Mouse (Mus musculus) liver, embryonic 12.5 days (tissue): ENCODE results near the gene Ddx54. TPM values are rescaled to one million over a fixed set of nuclear protein-coding genes. Genes with fewer than 3 reads are reported as not detected.

Source experiments
- ATAC-seq: fragments of 200-750 bp; cut with Nextera tagmentation; 2 replicates; pipeline ENCODE4 v1.8.0; 2017; ENCODE audit warnings: moderate number of reproducible peaks, mild to moderate bottlenecking, moderate library complexity
- H3K27ac ChIP-seq: fragments of 300-500 bp; sonication (generic); 2 replicates; pipeline ENCODE4 v1.5.1; 2016; ENCODE audit warnings: mild to moderate bottlenecking
- H3K27me3 ChIP-seq: fragments of 300-500 bp; sonication (generic); replicated peaks from 2 replicates; pipeline ENCODE4 v1.6.1; 2016; ENCODE audit warnings: mild to moderate bottlenecking, moderate library complexity
- H3K36me3 ChIP-seq: fragments of 300-500 bp; sonication (generic); 2 replicates; pipeline ENCODE4 v1.6.1; 2016; ENCODE audit warnings: mild to moderate bottlenecking, moderate library complexity
- H3K4me1 ChIP-seq: fragments of 300-500 bp; sonication (generic); 2 replicates; pipeline ENCODE4 v1.6.1; 2016
- H3K4me2 ChIP-seq: fragments of 300-500 bp; sonication (generic); 2 replicates; pipeline ENCODE4 v1.6.1; 2016; ENCODE audit warnings: mild to moderate bottlenecking, moderate library complexity
- H3K4me3 ChIP-seq: fragments of 300-500 bp; sonication (generic); 2 replicates; pipeline ENCODE4 v1.5.1; 2016; ENCODE audit warnings: mild to moderate bottlenecking, moderate library complexity
- H3K9ac ChIP-seq: fragments of 300-500 bp; sonication (generic); 2 replicates; pipeline ENCODE4 v1.6.1; 2016; ENCODE audit warnings: mild to moderate bottlenecking, moderate library complexity
- H3K9me3 ChIP-seq: fragments of 300-500 bp; sonication (generic); replicated peaks from 2 replicates; pipeline ENCODE4 v1.6.1; 2016; ENCODE audit warnings: mild to moderate bottlenecking, moderate library complexity
- WGBS: fragments of 180-500 bp; shearing (Covaris S2); methylation state at CpG from one replicate; pipeline ENCODE4 v1.1.7; 2016; ENCODE audit not compliant: insufficient replicate concordance; 5-methylcytosine and 5-hydroxymethylcytosine counted together
- polyA plus RNA-seq: library from polyadenylated mRNA; unstranded; fragments of >200 nt; fragmentation: Nextera tagmentation; extraction: Ambion mirVana; gene quantifications from 2 replicates; pipeline ENCODE4 v1.2.1, GENCODE M21; 2016

Gene Ddx54
- polyA plus RNA-seq, 1 experiment from 2014 or later: 36.3 TPM

- H3K4me1 ChIP-seq: peaks cover 73% of the 10 kb centered on the region
- 6% methylated on average over 17 of the region's 17 CpGs for WGBS
These were observed 25.6 kb upstream of the Ddx54 start for GRCm38 (mm10) chr5:120586741-120587615.

GRCm38 (mm10) chr5:120587616-120587926 is 25.0 kb upstream of the Ddx54 start:
- Histone ChIP-seq H3K4me2 (peak overlapping the region; percentile 80), H3K36me3 (peaks cover 29% of the 10 kb centered on the region), H3K9me3 (peaks cover 8% of the 10 kb centered on the region; the same call in 1 of the 2 replicates), H3K4me1 (peaks cover 67% of the 10 kb centered on the region), H3K9ac (peak overlapping the region; percentile 97), H3K4me3 (peak overlapping the region; percentile 93), H3K27me3 (no peaks in the 10 kb centered on the region), H3K27ac (peak overlapping the region; percentile 95)
- 6% methylated on average over 9 of the region's 9 CpGs for WGBS
- ATAC-seq: peak; percentile 64

More at GRCm38 (mm10) chr5:120586741-120587615, 25.6 kb upstream of the Ddx54 start:
- Histone ChIP-seq H3K9ac (peak overlapping the region; percentile 97), H3K27ac (peak overlapping the region; percentile 95), H3K4me2 (peak overlapping the region; percentile 80), H3K4me3 (peak overlapping the region; percentile 93), H3K9me3 (0 out of 2 replicates have a peak, but pooled peaks cover 5% of the 10 kb centered on the region), H3K36me3 (peaks cover 35% of the 10 kb centered on the region), H3K27me3 (no peaks in the 10 kb centered on the region)
- ATAC-seq: peak; percentile 57

GRCm38 (mm10) chr5:120587940-120588568 is 24.5 kb upstream of the Ddx54 start:
- H3K36me3 ChIP-seq: peaks cover 24% of the 10 kb centered on the region
- peak overlapping the region; percentile 97 for H3K9ac ChIP-seq
- peak overlapping the region; percentile 93 for H3K4me3 ChIP-seq
- ATAC-seq: peak; percentile 58
- peak overlapping the region; percentile 80 for H3K4me2 ChIP-seq
- H3K4me1 ChIP-seq: peaks cover 66% of the 10 kb centered on the region
- no peaks in the 10 kb centered on the region for H3K27me3 ChIP-seq
- H3K27ac ChIP-seq: peak overlapping the region; percentile 95
- WGBS: 1% methylated on average over 29 of the region's 29 CpGs
- peaks cover 8% of the 10 kb centered on the region; the same call in 1 of the 2 replicates for H3K9me3 ChIP-seq

- Histone ChIP-seq H3K27ac (peak within 1 kb of the TSS; percentile 95), H3K4me1 (peaks cover 60% of the 10 kb centered on the region), H3K27me3 (no peaks in the 10 kb centered on the region), H3K4me2 (peak within 1 kb of the TSS; percentile 80), H3K36me3 (peaks cover 18% of the 10 kb centered on the region), H3K4me3 (peak within 1 kb of the TSS; percentile 93), H3K9ac (peak within 1 kb of the TSS; percentile 97), H3K9me3 (peaks cover 8% of the 10 kb centered on the region; the same call in 1 of the 2 replicates)
- peak; percentile 93 for ATAC-seq
- WGBS: under 1% methylated on average over 35 of the region's 35 CpGs
These were observed 23.9 kb upstream of the Ddx54 start, which contains the start of the genes Tpcn1 and Iqcd for GRCm38 (mm10) chr5:120588569-120589094. Gene Tpcn1, minus strand, starts transcription at chr5:120588673. Gene Iqcd, plus strand, starts transcription at chr5:120589016.

GRCm38 (mm10) chr5:120590356-120591010 is 22.1 kb upstream of the Ddx54 start:
- no peaks in the 10 kb centered on the region for H3K27me3 ChIP-seq
- no peak for ATAC-seq
- no peak overlapping the region for H3K9ac ChIP-seq
- no peaks in the 10 kb centered on the region for H3K36me3 ChIP-seq
- no peak overlapping the region for H3K4me2 ChIP-seq
- H3K4me1 ChIP-seq: peaks cover 50% of the 10 kb centered on the region
- peak overlapping the region; percentile 51 for H3K27ac ChIP-seq
- WGBS: 68% methylated on average over 16 of the region's 16 CpGs
- H3K9me3 ChIP-seq: peaks cover 8% of the 10 kb centered on the region; the same call in 1 of the 2 replicates
- H3K4me3 ChIP-seq: no peak overlapping the region

GRCm38 (mm10) chr5:120592141-120592540 is 20.4 kb upstream of the Ddx54 start:
- Histone ChIP-seq H3K4me2 (no peak overlapping the region), H3K4me1 (peaks cover 47% of the 10 kb centered on the region), H3K4me3 (no peak overlapping the region), H3K9me3 (peaks cover 8% of the 10 kb centered on the region; the same call in 1 of the 2 replicates), H3K27me3 (no peaks in the 10 kb centered on the region), H3K27ac (no peak overlapping the region), H3K9ac (no peak overlapping the region), H3K36me3 (no peaks in the 10 kb centered on the region)
- WGBS: 61% methylated on average over 7 of the region's 7 CpGs
- no peak for ATAC-seq

GRCm38 (mm10) chr5:120594485-120594884 is 18.1 kb upstream of the Ddx54 start:
- Histone ChIP-seq H3K36me3 (no peaks in the 10 kb centered on the region), H3K9ac (no peak overlapping the region), H3K9me3 (peaks cover 8% of the 10 kb centered on the region; the same call in 1 of the 2 replicates), H3K4me2 (no peak overlapping the region), H3K4me1 (peaks cover 48% of the 10 kb centered on the region), H3K27me3 (no peaks in the 10 kb centered on the region), H3K27ac (no peak overlapping the region), H3K4me3 (no peak overlapping the region)
- WGBS: 81% methylated on average over 6 of the region's 6 CpGs
- no peak for ATAC-seq

GRCm38 (mm10) chr5:120599625-120600024 is 12.9 kb upstream of the Ddx54 start:
- H3K27me3 ChIP-seq: no peaks in the 10 kb centered on the region
- no peak overlapping the region for H3K4me3 ChIP-seq
- H3K4me2 ChIP-seq: peak overlapping the region; percentile 58
- peak overlapping the region; percentile 90 for H3K27ac ChIP-seq
- H3K9me3 ChIP-seq: no peaks in the 10 kb centered on the region
- 28% methylated on average over 6 of the region's 6 CpGs for WGBS
- ATAC-seq: peak; percentile 95
- H3K4me1 ChIP-seq: peaks cover 56% of the 10 kb centered on the region
- no peaks in the 10 kb centered on the region for H3K36me3 ChIP-seq
- H3K9ac ChIP-seq: peak overlapping the region; percentile 58

- ATAC-seq: no peak
- Histone ChIP-seq H3K4me1 (peaks cover 59% of the 10 kb centered on the region), H3K4me3 (no peak overlapping the region), H3K27me3 (no peaks in the 10 kb centered on the region), H3K27ac (peak overlapping the region; percentile 90), H3K9me3 (no peaks in the 10 kb centered on the region), H3K9ac (peak overlapping the region; percentile 25; the same call in 1 of the 2 replicates), H3K4me2 (peak overlapping the region; percentile 58; the same call in 1 of the 2 replicates), H3K36me3 (no peaks in the 10 kb centered on the region)
- WGBS: 56% methylated on average over 11 of the region's 11 CpGs
These were observed 11.4 kb upstream of the Ddx54 start for GRCm38 (mm10) chr5:120600946-120601668.

- H3K36me3 ChIP-seq: no peaks in the 10 kb centered on the region
- 84% methylated on average over 12 of the region's 12 CpGs for WGBS
- no peak overlapping the region for H3K4me2 ChIP-seq
- no peak overlapping the region for H3K4me3 ChIP-seq
- H3K27ac ChIP-seq: no peak overlapping the region
- H3K9me3 ChIP-seq: no peaks in the 10 kb centered on the region
- ATAC-seq: no peak
- no peak overlapping the region for H3K9ac ChIP-seq
- peaks cover 59% of the 10 kb centered on the region for H3K4me1 ChIP-seq
- no peaks in the 10 kb centered on the region for H3K27me3 ChIP-seq
These were observed 10.3 kb upstream of the Ddx54 start for GRCm38 (mm10) chr5:120602210-120602609.

GRCm38 (mm10) chr5:120603515-120603914 is 9.0 kb upstream of the Ddx54 start:
- Histone ChIP-seq H3K9me3 (no peaks in the 10 kb centered on the region), H3K9ac (no peak overlapping the region), H3K4me2 (no peak overlapping the region), H3K4me1 (peaks cover 55% of the 10 kb centered on the region), H3K27me3 (no peaks in the 10 kb centered on the region), H3K27ac (no peak overlapping the region; the same call in 1 of the 2 replicates), H3K36me3 (peaks cover 8% of the 10 kb centered on the region; the same call in 1 of the 2 replicates), H3K4me3 (no peak overlapping the region)
- no peak for ATAC-seq
- WGBS: 74% methylated on average over 7 of the region's 7 CpGs
